Mouse (Mus musculus): ENCODE measurements around the gene Plb1. TPM values are rescaled to one million over a fixed set of nuclear protein-coding genes. Genes with fewer than 3 reads are reported as not detected.

Gene Plb1
- polyA plus RNA-seq, 1 experiment from 2014 or later = not detected

GRCm38 (mm10) chr5:32351721-32352465 is 119.4 kb downstream of the Plb1 start:
- Histone ChIP-seq H3K4me1 (ENCODE audit: control insufficient read depth, insufficient read depth, low read length) (no peaks in the 10 kb centered on the region), H3K4me2 (ENCODE audit: low read depth, low read length) (no peak overlapping the region), H3K36me3 (ENCODE audit: control insufficient read depth, insufficient read depth, low read length) (no peaks in the 10 kb centered on the region), H3K4me3 (ENCODE audit: low read depth, low read length) (no peak overlapping the region), H3K9ac (replicated peaks; ENCODE audit: low read depth, low read length) (no peak overlapping the region), H3K9me3 (ENCODE audit: control insufficient read depth, low read length) (no peaks in the 10 kb centered on the region), H3K27ac (ENCODE audit: low read depth, low read length) (no peak overlapping the region), H3K27me3 (ENCODE audit: control insufficient read depth, insufficient read depth, low read length) (no peaks in the 10 kb centered on the region)
- WGBS = 80% methylated on average over 4 of the region's 4 CpGs
- ATAC-seq (ENCODE audit: low read depth) = no peak

GRCm38 (mm10) chr5:32352845-32353244 is 120.3 kb downstream of the Plb1 start:
- no peaks in the 10 kb centered on the region for H3K9me3 ChIP-seq (ENCODE audit: control insufficient read depth, low read length)
- no peak for ATAC-seq (ENCODE audit: low read depth)
- no peak overlapping the region for H3K9ac ChIP-seq (replicated peaks; ENCODE audit: low read depth, low read length)
- 87% methylated on average over 3 of the region's 3 CpGs for WGBS
- H3K27ac ChIP-seq (ENCODE audit: low read depth, low read length) = no peak overlapping the region
- H3K4me2 ChIP-seq (ENCODE audit: low read depth, low read length) = no peak overlapping the region
- no peak overlapping the region for H3K4me3 ChIP-seq (ENCODE audit: low read depth, low read length)
- no peaks in the 10 kb centered on the region for H3K4me1 ChIP-seq (ENCODE audit: control insufficient read depth, insufficient read depth, low read length)
- no peaks in the 10 kb centered on the region for H3K36me3 ChIP-seq (ENCODE audit: control insufficient read depth, insufficient read depth, low read length)
- H3K27me3 ChIP-seq (ENCODE audit: control insufficient read depth, insufficient read depth, low read length) = no peaks in the 10 kb centered on the region

DNA sequence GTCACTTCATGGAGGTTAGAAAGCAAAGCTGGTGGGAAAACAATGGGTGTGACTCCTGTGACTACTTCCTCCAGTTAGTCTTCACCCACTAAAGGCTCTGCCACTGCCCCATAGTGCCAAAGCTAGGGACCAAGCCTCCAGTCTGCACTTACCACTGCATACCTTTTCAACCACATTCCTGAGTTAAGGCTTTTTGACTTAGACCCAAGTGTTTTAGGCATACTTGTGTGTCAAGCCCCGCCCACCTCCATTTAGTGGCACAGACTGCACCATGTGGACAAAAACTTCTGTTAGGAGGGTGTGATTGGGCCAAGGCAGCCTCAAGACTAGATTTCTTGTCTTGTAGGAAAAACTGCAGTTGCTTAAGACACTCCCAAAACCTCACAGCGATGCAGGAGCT is 120.8 kb downstream of the Plb1 start:
- no peaks in the 10 kb centered on the region for H3K27me3 ChIP-seq (ENCODE audit: control insufficient read depth, insufficient read depth, low read length)
- no peak for ATAC-seq (ENCODE audit: low read depth)
- H3K4me1 ChIP-seq (ENCODE audit: control insufficient read depth, insufficient read depth, low read length) = no peaks in the 10 kb centered on the region
- H3K9me3 ChIP-seq (ENCODE audit: control insufficient read depth, low read length) = no peaks in the 10 kb centered on the region
- 86% methylated on average over 2 of the region's 2 CpGs for WGBS
- no peak overlapping the region for H3K27ac ChIP-seq (ENCODE audit: low read depth, low read length)
- no peaks in the 10 kb centered on the region for H3K36me3 ChIP-seq (ENCODE audit: control insufficient read depth, insufficient read depth, low read length)
- H3K9ac ChIP-seq (replicated peaks; ENCODE audit: low read depth, low read length) = no peak overlapping the region
- H3K4me2 ChIP-seq (ENCODE audit: low read depth, low read length) = no peak overlapping the region
- H3K4me3 ChIP-seq (ENCODE audit: low read depth, low read length) = no peak overlapping the region

DNA sequence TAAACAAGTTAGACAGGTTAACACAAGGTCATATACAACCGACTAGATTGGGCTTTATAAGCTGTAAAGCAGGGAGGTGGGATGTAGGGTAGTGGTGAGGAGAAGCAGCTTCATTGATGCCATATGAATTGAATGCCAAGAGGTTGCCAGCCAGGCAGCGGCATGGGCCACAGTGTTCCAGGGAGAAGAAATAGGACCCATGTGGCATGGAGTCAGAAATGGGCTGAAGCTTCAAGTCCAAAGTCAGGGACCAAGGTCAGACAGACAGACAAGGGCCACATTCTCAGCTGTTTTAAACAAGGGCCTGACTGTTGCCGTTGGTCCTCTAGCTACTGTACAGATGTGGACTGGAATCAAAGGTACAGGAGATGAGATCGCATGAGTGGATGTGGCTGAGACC is 128.0 kb downstream of the Plb1 start:
- Histone ChIP-seq H3K9me3 (ENCODE audit: control insufficient read depth, low read length) (no peaks in the 10 kb centered on the region), H3K4me1 (ENCODE audit: control insufficient read depth, insufficient read depth, low read length) (no peaks in the 10 kb centered on the region), H3K36me3 (ENCODE audit: control insufficient read depth, insufficient read depth, low read length) (no peaks in the 10 kb centered on the region), H3K4me3 (ENCODE audit: low read depth, low read length) (no peak overlapping the region), H3K27ac (ENCODE audit: low read depth, low read length) (no peak overlapping the region), H3K4me2 (ENCODE audit: low read depth, low read length) (no peak overlapping the region), H3K9ac (replicated peaks; ENCODE audit: low read depth, low read length) (no peak overlapping the region), H3K27me3 (ENCODE audit: control insufficient read depth, insufficient read depth, low read length) (no peaks in the 10 kb centered on the region)
- WGBS = 93% methylated on average over 4 of the region's 4 CpGs
- no peak for ATAC-seq (ENCODE audit: low read depth)

GRCm38 (mm10) chr5:32361441-32362235 is 129.1 kb downstream of the Plb1 start:
- 89% methylated on average over 3 of the region's 3 CpGs for WGBS
- Histone ChIP-seq H3K27ac (ENCODE audit: low read depth, low read length) (no peak overlapping the region), H3K4me3 (ENCODE audit: low read depth, low read length) (no peak overlapping the region), H3K9ac (replicated peaks; ENCODE audit: low read depth, low read length) (no peak overlapping the region), H3K9me3 (ENCODE audit: control insufficient read depth, low read length) (no peaks in the 10 kb centered on the region), H3K4me2 (ENCODE audit: low read depth, low read length) (no peak overlapping the region), H3K36me3 (ENCODE audit: control insufficient read depth, insufficient read depth, low read length) (no peaks in the 10 kb centered on the region), H3K27me3 (ENCODE audit: control insufficient read depth, insufficient read depth, low read length) (no peaks in the 10 kb centered on the region), H3K4me1 (ENCODE audit: control insufficient read depth, insufficient read depth, low read length) (no peaks in the 10 kb centered on the region)
- ATAC-seq (ENCODE audit: low read depth) = no peak

DNA sequence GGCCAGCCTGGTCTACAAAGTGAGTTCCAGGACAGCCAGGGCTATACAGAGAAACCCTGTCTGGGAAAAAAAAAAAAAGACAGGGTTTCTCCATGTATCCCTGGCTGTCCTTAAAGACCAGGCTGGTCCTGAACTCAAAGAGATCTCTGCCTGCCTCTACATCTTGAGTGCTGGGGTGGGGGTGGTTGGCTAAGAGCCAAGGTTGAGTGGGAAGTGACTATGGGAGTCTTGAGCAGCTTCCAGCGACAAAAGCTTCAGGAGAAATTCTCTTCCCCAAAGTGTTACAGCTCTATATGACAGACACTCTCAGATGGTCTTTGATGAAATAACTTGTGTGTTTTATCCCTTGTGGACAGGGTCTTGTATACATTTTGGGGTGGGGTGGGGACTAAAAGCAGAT is 136.9 kb downstream of the Plb1 start:
- H3K4me1 ChIP-seq (ENCODE audit: control insufficient read depth, insufficient read depth, low read length) = no peaks in the 10 kb centered on the region
- H3K4me2 ChIP-seq (ENCODE audit: low read depth, low read length) = no peak overlapping the region
- H3K36me3 ChIP-seq (ENCODE audit: control insufficient read depth, insufficient read depth, low read length) = no peaks in the 10 kb centered on the region
- ATAC-seq (ENCODE audit: low read depth) = no peak
- no peak overlapping the region for H3K4me3 ChIP-seq (ENCODE audit: low read depth, low read length)
- H3K27ac ChIP-seq (ENCODE audit: low read depth, low read length) = no peak overlapping the region
- H3K9ac ChIP-seq (replicated peaks; ENCODE audit: low read depth, low read length) = no peak overlapping the region
- WGBS = 85% methylated on average over 1 of the region's 1 CpGs
- H3K9me3 ChIP-seq (ENCODE audit: control insufficient read depth, low read length) = no peaks in the 10 kb centered on the region
- no peaks in the 10 kb centered on the region for H3K27me3 ChIP-seq (ENCODE audit: control insufficient read depth, insufficient read depth, low read length)

- no peaks in the 10 kb centered on the region for H3K4me1 ChIP-seq (ENCODE audit: control insufficient read depth, insufficient read depth, low read length)
These were observed 138.7 kb downstream of the Plb1 start for GRCm38 (mm10) chr5:32371239-32371638.

GRCm38 (mm10) chr5:32378546-32378945 is 146.0 kb downstream of the Plb1 start:
- Histone ChIP-seq H3K9me3 (ENCODE audit: control insufficient read depth, low read length) (no peaks in the 10 kb centered on the region), H3K27ac (ENCODE audit: low read depth, low read length) (no peak overlapping the region), H3K4me2 (ENCODE audit: low read depth, low read length) (no peak overlapping the region), H3K9ac (replicated peaks; ENCODE audit: low read depth, low read length) (no peak overlapping the region), H3K36me3 (ENCODE audit: control insufficient read depth, insufficient read depth, low read length) (no peaks in the 10 kb centered on the region), H3K4me3 (ENCODE audit: low read depth, low read length) (no peak overlapping the region), H3K27me3 (ENCODE audit: control insufficient read depth, insufficient read depth, low read length) (no peaks in the 10 kb centered on the region), H3K4me1 (ENCODE audit: control insufficient read depth, insufficient read depth, low read length) (no peaks in the 10 kb centered on the region)
- WGBS = 42% methylated on average over 3 of the region's 3 CpGs
- no peak for ATAC-seq (ENCODE audit: low read depth)

More at GRCm38 (mm10) chr5:32371239-32371638, 138.7 kb downstream of the Plb1 start:
- Histone ChIP-seq H3K27me3 (ENCODE audit: control insufficient read depth, insufficient read depth, low read length) (no peaks in the 10 kb centered on the region), H3K4me3 (ENCODE audit: low read depth, low read length) (no peak overlapping the region), H3K9me3 (ENCODE audit: control insufficient read depth, low read length) (no peaks in the 10 kb centered on the region), H3K4me2 (ENCODE audit: low read depth, low read length) (no peak overlapping the region), H3K36me3 (ENCODE audit: control insufficient read depth, insufficient read depth, low read length) (no peaks in the 10 kb centered on the region), H3K27ac (ENCODE audit: low read depth, low read length) (no peak overlapping the region), H3K9ac (replicated peaks; ENCODE audit: low read depth, low read length) (no peak overlapping the region)
- ATAC-seq (ENCODE audit: low read depth) = no peak
- 93% methylated on average over 5 of the region's 5 CpGs for WGBS

GRCm38 (mm10) chr5:32388656-32389055 is 156.1 kb downstream of the Plb1 start:
- Histone ChIP-seq H3K4me1 (ENCODE audit: control insufficient read depth, insufficient read depth, low read length) (no peaks in the 10 kb centered on the region), H3K9ac (replicated peaks; ENCODE audit: low read depth, low read length) (no peak overlapping the region), H3K9me3 (ENCODE audit: control insufficient read depth, low read length) (no peaks in the 10 kb centered on the region), H3K27me3 (ENCODE audit: control insufficient read depth, insufficient read depth, low read length) (no peaks in the 10 kb centered on the region), H3K27ac (ENCODE audit: low read depth, low read length) (no peak overlapping the region), H3K4me3 (ENCODE audit: low read depth, low read length) (no peak overlapping the region), H3K4me2 (ENCODE audit: low read depth, low read length) (no peak overlapping the region), H3K36me3 (ENCODE audit: control insufficient read depth, insufficient read depth, low read length) (no peaks in the 10 kb centered on the region)
- ATAC-seq (ENCODE audit: low read depth) = no peak
